Mouse (Mus musculus): ENCODE measurements around the gene Gfm1. TPM values are rescaled to one million over a fixed set of nuclear protein-coding genes. Genes with fewer than 3 reads are reported as not detected.

The Gfm1 gene
- polyA plus RNA-seq (2012; rRNA removed), result 9.5 and 13.6 TPM in 2 replicates

DNA sequence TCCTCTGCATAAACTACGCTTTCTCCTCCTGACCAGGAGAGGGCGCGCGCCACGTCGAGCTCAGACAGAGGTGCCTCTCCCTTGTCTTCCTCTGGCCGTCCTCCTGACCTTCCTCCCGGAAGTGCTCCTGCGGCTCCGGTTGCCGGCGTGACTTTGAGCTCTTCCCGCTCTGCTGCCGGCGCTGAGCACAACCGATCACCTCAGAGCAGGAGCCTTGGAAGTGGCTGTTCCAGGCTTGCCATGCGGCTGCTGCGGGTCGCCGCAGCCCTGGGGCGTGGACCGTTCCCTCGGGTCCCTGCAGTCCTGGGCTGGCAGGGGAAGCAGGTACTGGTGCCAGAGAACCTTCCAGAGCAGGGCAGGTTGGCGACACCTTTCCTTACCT, at the start of gene Gfm1:
Gfm1 (plus strand) TSS at position 98 of the 382 bp plus-strand sequence.
- under 1% methylated on average over 24 of the region's 24 CpGs for WGBS
- peak; percentile 85 for DNase-seq
- peaks cover 4% of the 10 kb centered on the region; the same call in 1 of the 2 replicates for H3K4me1 ChIP-seq (ENCODE audit: control insufficient read depth, insufficient read depth, low read length)
- peak within 1 kb of the TSS; percentile 90 for H3K4me3 ChIP-seq (replicated peaks; ENCODE audit: extremely low read depth, low read depth, low read length)
- TF ChIP-seq POLR2A (IDR thresholded peaks at IDR 0.05; ENCODE audit: borderline replicate concordance, extremely low read depth, low read depth, low read length) (peak; percentile 63; the same call in 1 of the 2 replicates), CTCF (IDR thresholded peaks at IDR 0.05; ENCODE audit: insufficient read depth, low read length) (peak; percentile 86)

GRCm38 (mm10) chr3:67429338-67429998, 428 bp upstream of the Gfm1 start:
- 26% methylated on average over 8 of the region's 8 CpGs for WGBS
- no peak for TF ChIP-seq POLR2A (IDR thresholded peaks at IDR 0.05; ENCODE audit: borderline replicate concordance, extremely low read depth, low read depth, low read length)
- TF ChIP-seq CTCF (IDR thresholded peaks at IDR 0.05; ENCODE audit: insufficient read depth, low read length), result no peak
- Histone ChIP-seq H3K4me3 (replicated peaks; ENCODE audit: extremely low read depth, low read depth, low read length) (peak overlapping the region; percentile 90), H3K4me1 (ENCODE audit: control insufficient read depth, insufficient read depth, low read length) (peaks cover 4% of the 10 kb centered on the region; the same call in 1 of the 2 replicates)
- no peak for DNase-seq

GRCm38 (mm10) chr3:67434011-67434410, 4.1 kb downstream of the Gfm1 start:
- DNase-seq, result no peak
- 92% methylated on average over 6 of the region's 6 CpGs for WGBS
- Histone ChIP-seq H3K4me3 (replicated peaks; ENCODE audit: extremely low read depth, low read depth, low read length) (no peak overlapping the region), H3K4me1 (ENCODE audit: control insufficient read depth, insufficient read depth, low read length) (peaks cover 4% of the 10 kb centered on the region; the same call in 1 of the 2 replicates)
- TF ChIP-seq POLR2A (IDR thresholded peaks at IDR 0.05; ENCODE audit: borderline replicate concordance, extremely low read depth, low read depth, low read length) (no peak), CTCF (IDR thresholded peaks at IDR 0.05; ENCODE audit: insufficient read depth, low read length) (no peak)

- Histone ChIP-seq H3K4me1 (ENCODE audit: control insufficient read depth, insufficient read depth, low read length) (peaks cover 3% of the 10 kb centered on the region), H3K4me3 (replicated peaks; ENCODE audit: extremely low read depth, low read depth, low read length) (no peak overlapping the region)
- no peak for DNase-seq
- 96% methylated on average over 2 of the region's 2 CpGs for WGBS
- TF ChIP-seq CTCF (IDR thresholded peaks at IDR 0.05; ENCODE audit: insufficient read depth, low read length) (peak; percentile 39), POLR2A (IDR thresholded peaks at IDR 0.05; ENCODE audit: borderline replicate concordance, extremely low read depth, low read depth, low read length) (no peak)
These were observed 17.2 kb downstream of the Gfm1 start for GRCm38 (mm10) chr3:67447143-67447542.

- TF ChIP-seq CTCF (IDR thresholded peaks at IDR 0.05; ENCODE audit: insufficient read depth, low read length) (no peak), POLR2A (IDR thresholded peaks at IDR 0.05; ENCODE audit: borderline replicate concordance, extremely low read depth, low read depth, low read length) (peak; percentile 66; the same call in 1 of the 2 replicates)
- no peak for DNase-seq
- peaks cover 3% of the 10 kb centered on the region for H3K4me1 ChIP-seq (ENCODE audit: control insufficient read depth, insufficient read depth, low read length)
- 65% methylated on average over 21 of the region's 21 CpGs for WGBS
- H3K4me3 ChIP-seq (replicated peaks; ENCODE audit: extremely low read depth, low read depth, low read length), result peak overlapping the region; percentile 43
These were observed 19.8 kb downstream of the Gfm1 start for GRCm38 (mm10) chr3:67449660-67450059.

DNA sequence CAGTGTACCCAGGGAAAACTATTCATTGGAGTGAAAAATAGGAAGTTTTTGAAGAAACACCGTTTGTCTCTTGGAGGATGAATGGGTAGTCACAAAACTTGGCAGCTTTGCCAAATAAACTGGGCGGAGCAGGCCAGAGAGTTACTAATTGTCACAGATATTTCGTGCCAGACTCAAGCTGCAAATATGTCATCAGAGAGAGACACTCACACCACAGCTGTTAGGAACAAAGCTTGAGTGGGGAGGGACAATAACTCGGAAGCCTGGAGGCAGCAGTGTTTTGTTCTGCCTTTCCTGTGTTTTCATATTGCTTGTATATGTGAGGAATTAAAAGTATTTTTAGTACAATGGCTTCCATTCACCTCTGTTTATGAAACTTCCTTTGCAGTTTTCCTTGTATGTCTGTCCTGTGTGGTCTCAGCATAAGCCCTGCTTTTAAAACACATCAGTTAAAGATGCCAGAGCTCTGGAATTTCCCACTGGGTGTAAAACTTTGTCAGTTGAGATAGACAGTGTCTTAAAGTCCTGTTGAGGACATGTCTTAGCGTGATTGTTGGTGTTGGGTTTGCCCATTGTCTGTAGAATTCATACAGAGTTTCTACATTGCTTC, 20.8 kb downstream of the Gfm1 start:
- Histone ChIP-seq H3K4me3 (replicated peaks; ENCODE audit: extremely low read depth, low read depth, low read length) (no peak overlapping the region), H3K4me1 (ENCODE audit: control insufficient read depth, insufficient read depth, low read length) (peaks cover 3% of the 10 kb centered on the region)
- DNase-seq, result no peak
- TF ChIP-seq POLR2A (IDR thresholded peaks at IDR 0.05; ENCODE audit: borderline replicate concordance, extremely low read depth, low read depth, low read length) (no peak), CTCF (IDR thresholded peaks at IDR 0.05; ENCODE audit: insufficient read depth, low read length) (no peak)
- WGBS, result 48% methylated on average over 5 of the region's 5 CpGs

- no peak for TF ChIP-seq CTCF (IDR thresholded peaks at IDR 0.05; ENCODE audit: insufficient read depth, low read length)
- TF ChIP-seq POLR2A (IDR thresholded peaks at IDR 0.05; ENCODE audit: borderline replicate concordance, extremely low read depth, low read depth, low read length), result no peak
- WGBS, result 88% methylated on average over 3 of the region's 3 CpGs
These were observed 30.0 kb downstream of the Gfm1 start for GRCm38 (mm10) chr3:67459881-67460280.

GRCm38 (mm10) chr3:67462015-67462414, 32.1 kb downstream of the Gfm1 start:
- TF ChIP-seq POLR2A (IDR thresholded peaks at IDR 0.05; ENCODE audit: borderline replicate concordance, extremely low read depth, low read depth, low read length) (no peak), CTCF (IDR thresholded peaks at IDR 0.05; ENCODE audit: insufficient read depth, low read length) (no peak)
- WGBS, result 72% methylated on average over 7 of the region's 7 CpGs
- no peak overlapping the region for H3K4me3 ChIP-seq (replicated peaks; ENCODE audit: extremely low read depth, low read depth, low read length)
- DNase-seq, result no peak
- peaks cover 5% of the 10 kb centered on the region; the same call in 1 of the 2 replicates for H3K4me1 ChIP-seq (ENCODE audit: control insufficient read depth, insufficient read depth, low read length)

More at GRCm38 (mm10) chr3:67459881-67460280, 30.0 kb downstream of the Gfm1 start:
- H3K4me1 ChIP-seq (ENCODE audit: control insufficient read depth, insufficient read depth, low read length), result peaks cover 5% of the 10 kb centered on the region; the same call in 1 of the 2 replicates
- no peak overlapping the region for H3K4me3 ChIP-seq (replicated peaks; ENCODE audit: extremely low read depth, low read depth, low read length)
- DNase-seq, result no peak

- peaks cover 5% of the 10 kb centered on the region; the same call in 1 of the 2 replicates for H3K4me1 ChIP-seq (ENCODE audit: control insufficient read depth, insufficient read depth, low read length)
- TF ChIP-seq CTCF (IDR thresholded peaks at IDR 0.05; ENCODE audit: insufficient read depth, low read length), result no peak
- no peak for TF ChIP-seq POLR2A (IDR thresholded peaks at IDR 0.05; ENCODE audit: borderline replicate concordance, extremely low read depth, low read depth, low read length)
- 19% methylated on average over 10 of the region's 10 CpGs for WGBS
- no peak for DNase-seq
- H3K4me3 ChIP-seq (replicated peaks; ENCODE audit: extremely low read depth, low read depth, low read length), result peak overlapping the region; percentile 99
These were observed 32.7 kb downstream of the Gfm1 start for GRCm38 (mm10) chr3:67462578-67462977.
